Mouse (Mus musculus) heart, embryonic 12.5 days (tissue): ENCODE measurements around the gene Clmn. TPM values are rescaled to one million over a fixed set of nuclear protein-coding genes. Genes with fewer than 3 reads are reported as not detected.

Experiments used
- ATAC-seq: fragments of 200-750 bp; cut with Nextera tagmentation; 2 replicates; pipeline ENCODE4 v1.8.0; 2017; ENCODE audit warnings: moderate TSS enrichment, moderate library complexity; ENCODE audit not compliant: insufficient number of reproducible peaks, low FRiP score
- H3K27ac ChIP-seq: fragments of 300-500 bp; sonication (generic); 2 replicates; pipeline ENCODE4 v1.5.1; 2016; ENCODE audit warnings: mild to moderate bottlenecking, moderate library complexity; ENCODE audit not compliant: poor library complexity, severe bottlenecking
- H3K27me3 ChIP-seq: fragments of 300-500 bp; sonication (generic); replicated peaks from 2 replicates; pipeline ENCODE4 v1.6.1; 2016; ENCODE audit warnings: mild to moderate bottlenecking, moderate library complexity
- H3K36me3 ChIP-seq: fragments of 300-500 bp; sonication (generic); 2 replicates; pipeline ENCODE4 v1.6.1; 2016; ENCODE audit warnings: mild to moderate bottlenecking, moderate library complexity
- H3K4me1 ChIP-seq: fragments of 300-500 bp; sonication (generic); replicated peaks from 2 replicates; pipeline ENCODE4 v1.6.1; 2016; ENCODE audit warnings: mild to moderate bottlenecking
- H3K4me2 ChIP-seq: fragments of 300-500 bp; sonication (generic); 2 replicates; pipeline ENCODE4 v1.6.1; 2016; ENCODE audit warnings: mild to moderate bottlenecking, moderate library complexity
- H3K4me3 ChIP-seq: fragments of 300-500 bp; sonication (generic); 2 replicates; pipeline ENCODE4 v1.5.1; 2016; ENCODE audit warnings: mild to moderate bottlenecking
- H3K9ac ChIP-seq: fragments of 300-500 bp; sonication (generic); 2 replicates; pipeline ENCODE4 v1.6.1; 2016; ENCODE audit warnings: mild to moderate bottlenecking, moderate library complexity
- H3K9me3 ChIP-seq: fragments of 300-500 bp; sonication (generic); replicated peaks from 2 replicates; pipeline ENCODE4 v1.6.1; 2016; ENCODE audit warnings: mild to moderate bottlenecking, moderate library complexity
- WGBS: fragments of 180-500 bp; shearing (Covaris S2); methylation state at CpG from one replicate; pipeline ENCODE4 v1.1.7; 2016; 5-methylcytosine and 5-hydroxymethylcytosine counted together
- polyA plus RNA-seq: library from polyadenylated mRNA; unstranded; fragments of >200 nt; fragmentation: Nextera tagmentation; extraction: Ambion mirVana; gene quantifications from 2 replicates; pipeline ENCODE4 v1.2.1, GENCODE M21; 2016

Clmn gene
- polyA plus RNA-seq, 1 experiment from 2014 or later = 0.56 TPM

- H3K9me3 ChIP-seq = no peaks in the 10 kb centered on the region
- H3K27ac ChIP-seq = no peak overlapping the region
- no peaks in the 10 kb centered on the region for H3K36me3 ChIP-seq
- 48% methylated on average over 6 of the region's 6 CpGs for WGBS
- H3K9ac ChIP-seq = no peak overlapping the region
- H3K27me3 ChIP-seq = peaks cover 7% of the 10 kb centered on the region; the same call in 1 of the 2 replicates
- H3K4me3 ChIP-seq = no peak overlapping the region
- H3K4me2 ChIP-seq = no peak overlapping the region
- ATAC-seq = no peak
- H3K4me1 ChIP-seq = peaks cover 50% of the 10 kb centered on the region
Observed at GRCm38 (mm10) chr12:104827721-104828120, 37.2 kb downstream of the Clmn start.

DNA sequence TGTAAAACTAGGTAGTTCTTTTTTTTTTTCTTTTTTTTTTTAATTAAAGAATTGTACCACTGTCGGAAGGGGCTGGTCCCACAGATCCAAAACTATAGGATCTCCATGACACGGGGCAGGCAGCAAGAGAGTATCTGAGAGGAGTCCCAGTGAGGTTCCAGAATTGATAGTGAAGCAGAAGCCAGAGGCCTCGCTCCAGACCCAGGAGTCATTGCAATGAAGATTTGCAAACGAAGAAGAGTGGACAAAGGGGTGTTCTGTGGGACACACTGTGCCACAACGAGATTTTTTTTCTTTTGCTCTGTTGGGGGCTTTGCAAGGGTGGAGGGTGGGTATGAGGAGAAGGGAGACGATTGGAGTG lies 40.0 kb downstream of the Clmn start:
- no peak overlapping the region for H3K4me3 ChIP-seq
- WGBS = 32% methylated on average over 6 of the region's 6 CpGs
- H3K4me2 ChIP-seq = peak overlapping the region; percentile 38; the same call in 1 of the 2 replicates
- no peak for ATAC-seq
- H3K4me1 ChIP-seq = peaks cover 61% of the 10 kb centered on the region
- no peaks in the 10 kb centered on the region for H3K36me3 ChIP-seq
- H3K27me3 ChIP-seq = no peaks in the 10 kb centered on the region
- peak overlapping the region; percentile 78 for H3K27ac ChIP-seq
- H3K9me3 ChIP-seq = no peaks in the 10 kb centered on the region
- H3K9ac ChIP-seq = no peak overlapping the region

DNA sequence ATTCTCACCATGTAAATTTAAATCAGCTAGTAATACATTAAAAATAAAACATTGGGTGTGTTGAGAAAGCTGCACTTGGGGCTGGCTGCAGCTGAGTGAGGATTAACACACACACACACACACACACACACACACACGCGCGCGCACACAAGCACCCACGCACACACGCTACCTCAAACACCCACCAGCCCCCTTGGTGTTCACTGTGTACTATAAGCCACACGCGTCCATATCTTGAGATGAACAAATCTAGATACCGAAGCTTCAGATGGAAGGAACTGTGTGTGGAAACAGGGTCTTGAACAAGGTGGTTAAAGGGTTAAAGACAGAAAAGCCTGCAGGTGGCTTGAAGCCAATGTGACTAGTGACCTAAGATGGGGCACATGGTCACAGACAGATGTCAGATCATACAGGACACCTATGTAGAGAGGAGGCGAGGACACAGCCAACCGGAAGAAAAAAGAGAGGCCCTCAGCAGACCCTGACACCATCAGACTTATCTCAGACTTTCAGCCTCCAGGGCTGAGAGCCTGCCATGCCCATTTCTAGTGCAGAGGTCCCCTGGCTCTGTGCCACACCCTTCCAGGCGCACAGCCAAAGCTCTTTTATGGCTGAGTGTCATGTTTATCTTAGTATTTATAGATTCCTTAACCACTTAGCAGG lies 40.5 kb downstream of the Clmn start:
- Histone ChIP-seq H3K9ac (no peak overlapping the region), H3K27me3 (no peaks in the 10 kb centered on the region), H3K4me3 (no peak overlapping the region), H3K4me1 (peaks cover 59% of the 10 kb centered on the region), H3K9me3 (no peaks in the 10 kb centered on the region), H3K36me3 (no peaks in the 10 kb centered on the region), H3K27ac (peak overlapping the region; percentile 76), H3K4me2 (peak overlapping the region; percentile 38)
- WGBS = 59% methylated on average over 12 of the region's 12 CpGs
- peak; percentile 88 for ATAC-seq

DNA sequence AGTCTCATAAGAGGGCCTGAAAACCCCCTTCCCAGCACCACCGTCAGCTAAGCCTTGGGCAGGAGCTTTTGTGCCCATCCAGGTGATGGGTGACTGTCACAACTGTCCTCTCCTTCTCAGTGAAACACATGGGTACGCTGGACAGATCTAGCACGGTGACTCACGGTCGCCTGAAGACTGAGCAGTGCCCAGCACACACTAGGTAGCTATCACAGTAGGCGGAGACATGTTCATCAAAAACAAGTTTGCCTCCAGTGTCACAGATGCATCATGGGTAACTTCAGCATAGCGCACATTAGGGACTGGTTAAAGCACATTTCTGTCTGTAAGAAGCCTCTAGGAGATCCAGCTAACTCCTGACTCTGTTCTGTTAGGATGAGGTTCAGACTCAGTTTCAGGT lies 41.2 kb downstream of the Clmn start:
- no peak for ATAC-seq
- WGBS = 87% methylated on average over 7 of the region's 7 CpGs
- no peaks in the 10 kb centered on the region for H3K36me3 ChIP-seq
- peak overlapping the region; percentile 76; the same call in 1 of the 2 replicates for H3K27ac ChIP-seq
- no peaks in the 10 kb centered on the region for H3K27me3 ChIP-seq
- no peak overlapping the region for H3K9ac ChIP-seq
- H3K4me1 ChIP-seq = peaks cover 64% of the 10 kb centered on the region
- H3K4me2 ChIP-seq = no peak overlapping the region
- H3K4me3 ChIP-seq = no peak overlapping the region
- no peaks in the 10 kb centered on the region for H3K9me3 ChIP-seq

GRCm38 (mm10) chr12:104822838-104823599 lies 41.9 kb downstream of the Clmn start:
- H3K36me3 ChIP-seq = no peaks in the 10 kb centered on the region
- no peak overlapping the region for H3K27ac ChIP-seq
- no peaks in the 10 kb centered on the region for H3K27me3 ChIP-seq
- no peak overlapping the region for H3K4me3 ChIP-seq
- 79% methylated on average over 10 of the region's 10 CpGs for WGBS
- ATAC-seq = no peak
- H3K9ac ChIP-seq = no peak overlapping the region
- H3K4me1 ChIP-seq = peaks cover 69% of the 10 kb centered on the region
- H3K9me3 ChIP-seq = no peaks in the 10 kb centered on the region
- H3K4me2 ChIP-seq = no peak overlapping the region

- no peak overlapping the region for H3K27ac ChIP-seq
- no peaks in the 10 kb centered on the region for H3K36me3 ChIP-seq
- H3K4me2 ChIP-seq = no peak overlapping the region
- H3K4me3 ChIP-seq = no peak overlapping the region
- no peaks in the 10 kb centered on the region for H3K9me3 ChIP-seq
- 75% methylated on average over 8 of the region's 8 CpGs for WGBS
- no peak for ATAC-seq
- no peak overlapping the region for H3K9ac ChIP-seq
- H3K4me1 ChIP-seq = peaks cover 73% of the 10 kb centered on the region
- H3K27me3 ChIP-seq = no peaks in the 10 kb centered on the region
Observed at GRCm38 (mm10) chr12:104822151-104822550, 42.7 kb downstream of the Clmn start.

GRCm38 (mm10) chr12:104820061-104820460 lies 44.8 kb downstream of the Clmn start:
- Histone ChIP-seq H3K9ac (no peak overlapping the region), H3K4me2 (no peak overlapping the region), H3K4me1 (peaks cover 68% of the 10 kb centered on the region), H3K27me3 (no peaks in the 10 kb centered on the region), H3K9me3 (no peaks in the 10 kb centered on the region), H3K27ac (no peak overlapping the region), H3K36me3 (no peaks in the 10 kb centered on the region), H3K4me3 (no peak overlapping the region)
- WGBS = 55% methylated on average over 5 of the region's 5 CpGs
- no peak for ATAC-seq

- H3K4me3 ChIP-seq = no peak overlapping the region
- 27% methylated on average over 8 of the region's 8 CpGs for WGBS
- peak overlapping the region; percentile 45 for H3K27ac ChIP-seq
- H3K9me3 ChIP-seq = no peaks in the 10 kb centered on the region
- no peak for ATAC-seq
- peaks cover 59% of the 10 kb centered on the region for H3K4me1 ChIP-seq
- H3K36me3 ChIP-seq = no peaks in the 10 kb centered on the region
- H3K27me3 ChIP-seq = no peaks in the 10 kb centered on the region
- no peak overlapping the region for H3K4me2 ChIP-seq
- H3K9ac ChIP-seq = no peak overlapping the region
Observed at GRCm38 (mm10) chr12:104819050-104819449, 45.8 kb downstream of the Clmn start.

DNA sequence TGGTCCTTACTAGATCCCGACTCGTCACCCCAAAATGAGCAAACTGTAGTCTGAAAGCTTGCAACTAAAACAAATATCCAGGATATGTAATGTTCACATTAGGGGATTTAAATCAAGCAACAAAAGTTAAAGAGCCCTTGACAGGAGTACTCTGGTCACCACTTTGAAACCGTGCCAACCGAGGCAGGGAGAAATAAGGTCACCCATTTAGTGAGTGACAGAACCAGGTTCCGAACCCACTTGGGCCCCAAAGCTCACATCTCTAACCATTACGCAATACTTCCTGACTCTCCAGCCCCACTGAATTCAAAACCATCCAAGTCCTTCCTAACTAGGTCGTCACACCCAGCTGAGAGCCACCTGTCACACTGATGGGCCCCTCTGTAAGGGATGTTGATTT lies 46.8 kb downstream of the Clmn start:
- Histone ChIP-seq H3K4me2 (no peak overlapping the region), H3K27me3 (no peaks in the 10 kb centered on the region), H3K9ac (no peak overlapping the region), H3K9me3 (no peaks in the 10 kb centered on the region), H3K4me3 (no peak overlapping the region), H3K27ac (no peak overlapping the region), H3K36me3 (no peaks in the 10 kb centered on the region), H3K4me1 (peaks cover 51% of the 10 kb centered on the region)
- WGBS = 75% methylated on average over 7 of the region's 7 CpGs
- ATAC-seq = no peak

- ATAC-seq = peak; percentile 51; the same call in 1 of the 2 replicates
- 20% methylated on average over 11 of the region's 12 CpGs for WGBS
- no peaks in the 10 kb centered on the region for H3K36me3 ChIP-seq
- H3K27ac ChIP-seq = peak overlapping the region; percentile 60
- H3K4me1 ChIP-seq = peaks cover 45% of the 10 kb centered on the region
- H3K4me3 ChIP-seq = no peak overlapping the region
- H3K4me2 ChIP-seq = peak overlapping the region; percentile 19
- no peak overlapping the region for H3K9ac ChIP-seq
- no peaks in the 10 kb centered on the region for H3K9me3 ChIP-seq
- H3K27me3 ChIP-seq = no peaks in the 10 kb centered on the region
Observed at GRCm38 (mm10) chr12:104817172-104817866, 47.6 kb downstream of the Clmn start.

DNA sequence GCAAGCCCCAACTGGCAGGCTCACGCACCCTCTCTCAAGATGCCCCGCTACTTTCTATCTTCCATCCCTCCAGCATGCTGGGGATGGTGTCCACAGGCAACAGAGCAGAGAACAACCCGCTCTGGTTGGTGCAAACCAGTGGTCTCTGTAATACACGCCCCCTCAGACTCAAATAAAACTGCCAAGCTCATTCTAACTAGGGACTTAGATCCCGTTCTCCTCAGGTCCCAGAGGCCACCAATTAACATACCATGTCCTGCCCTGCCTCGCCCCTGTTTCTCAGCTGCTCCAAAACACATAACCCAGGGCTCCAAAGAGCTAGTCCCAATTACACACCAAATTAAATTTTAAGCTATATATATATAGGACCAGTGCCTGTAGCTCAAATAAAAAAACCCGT lies 50.6 kb downstream of the Clmn start:
- no peak overlapping the region for H3K4me2 ChIP-seq
- no peak overlapping the region for H3K9ac ChIP-seq
- WGBS = 84% methylated on average over 7 of the region's 7 CpGs
- no peaks in the 10 kb centered on the region for H3K27me3 ChIP-seq
- peaks cover 28% of the 10 kb centered on the region for H3K4me1 ChIP-seq
- H3K36me3 ChIP-seq = no peaks in the 10 kb centered on the region
- no peaks in the 10 kb centered on the region for H3K9me3 ChIP-seq
- no peak for ATAC-seq
- H3K27ac ChIP-seq = no peak overlapping the region
- no peak overlapping the region for H3K4me3 ChIP-seq
